In the genomic region with DNA sequence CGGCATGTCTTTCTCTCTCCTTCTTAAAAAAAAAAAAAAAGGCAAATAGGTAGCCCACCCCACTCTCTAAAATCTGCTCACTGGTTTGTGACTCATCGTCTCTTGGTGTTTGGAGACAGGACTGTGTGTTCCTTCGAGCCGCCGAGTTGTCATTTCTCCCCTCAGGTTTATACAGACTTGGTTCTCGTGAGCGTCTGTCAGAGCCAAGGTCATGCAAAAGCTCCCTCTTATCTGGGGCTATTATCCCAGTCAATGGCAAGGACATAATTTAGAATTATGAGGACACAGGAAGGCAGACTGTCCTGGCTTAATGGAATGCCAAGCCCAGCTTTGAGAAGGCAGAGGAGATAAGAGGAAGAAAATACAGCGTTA, we compare ENCODE assay signal across 10 mouse cellular contexts. TPM values are rescaled to one million over a fixed set of nuclear protein-coding genes. Genes with fewer than 3 reads are reported as not detected.
DNase-seq lines count a peak whose midpoint lies in the region; ATAC-seq and TF ChIP-seq lines count a peak whose summit lies in the region.
"Had no signal": no experiment of that assay in that cellular context is flagged by ENCODE, and none has a peak within 500 bp of the region (broad histone marks: within the 10 kb centered on the region; RNA-seq: fewer than 3 reads in every experiment).

No protein-coding gene starts in this region.

- intact Hi-C loops in left cerebral cortex, postnatal 36 days (cut with DNase I) = no loop called here

- 0 out of 2 replicates have a peak, but pooled peaks have one; percentile 24 for ATAC-seq in lung, embryonic 14.5 days (ENCODE audit: insufficient read depth)
- no peak for ATAC-seq in heart, embryonic 16.5 days (replicated peaks; ENCODE audit: extremely low read depth, insufficient read depth, low FRiP score)
- ATAC-seq: liver, postnatal 0 days had no signal

- no peak overlapping the region for H3K27ac ChIP-seq in lung, embryonic 14.5 days (ENCODE audit: low read depth)
- H3K27ac ChIP-seq in heart, embryonic 16.5 days (ENCODE audit: low read length) = peak overlapping the region; percentile 77

- no peaks in the 10 kb centered on the region for H3K9me3 ChIP-seq in lung, embryonic 14.5 days (ENCODE audit: low read depth, low read length)
- no peaks in the 10 kb centered on the region for H3K9me3 ChIP-seq in heart, embryonic 16.5 days (replicated peaks; ENCODE audit: control insufficient read depth, low read length)

- no peak overlapping the region for H3K9ac ChIP-seq in lung, embryonic 14.5 days
- no peak overlapping the region for H3K9ac ChIP-seq in heart, embryonic 16.5 days (ENCODE audit: low read length)
- H3K9ac ChIP-seq: liver, postnatal 0 days had no signal

- no peaks in the 10 kb centered on the region for H3K36me3 ChIP-seq in lung, embryonic 14.5 days (ENCODE audit: insufficient read depth)
- H3K36me3 ChIP-seq in heart, embryonic 16.5 days (ENCODE audit: control insufficient read depth, insufficient read depth) = no peaks in the 10 kb centered on the region

- no peaks in the 10 kb centered on the region for H3K27me3 ChIP-seq in lung, embryonic 14.5 days (ENCODE audit: insufficient read depth, low read length)
- no peaks in the 10 kb centered on the region for H3K27me3 ChIP-seq in heart, embryonic 16.5 days (ENCODE audit: control insufficient read depth, insufficient read depth, low read length)

- peak; percentile 24 for DNase-seq in embryo, embryonic 10 days (ENCODE audit: low spot score)
- DNase-seq in embryo, embryonic 9.5 days (ENCODE audit: extremely low spot score) = no peak
- DNase-seq in lung, embryonic 14.5 days = peak; percentile 14
- DNase-seq in lung, adult 18-20 months = no peak
- peak; percentile 55 for DNase-seq in adrenal gland, postnatal 10 days
- DNase-seq in left cerebral cortex, postnatal 36 days (ENCODE audit: low spot score in 2 of 2) = no peak
- no peak for DNase-seq in spleen, adult 18-20 months
- DNase-seq: kidney, adult 2 months; liver, postnatal 0 days had no signal

- peaks cover 5% of the 10 kb centered on the region; the same call in 1 of the 2 replicates for H3K4me1 ChIP-seq in lung, embryonic 14.5 days (ENCODE audit: insufficient read depth)
- peaks cover 33% of the 10 kb centered on the region for H3K4me1 ChIP-seq in heart, embryonic 16.5 days (ENCODE audit: control insufficient read depth, insufficient read depth, low read length)

- H3K4me3 ChIP-seq in lung, embryonic 14.5 days (ENCODE audit: low read depth, low read length) = no peak overlapping the region
- H3K4me3 ChIP-seq in heart, embryonic 16.5 days (ENCODE audit: low read length) = no peak overlapping the region

- WGBS in lung, embryonic 14.5 days = 16% methylated on average over 8 of the region's 8 CpGs
- 15% methylated on average over 8 of the region's 8 CpGs for WGBS in heart, embryonic 16.5 days

- TF ChIP-seq CTCF in lung, embryonic 14.5 days (IDR thresholded peaks at IDR 0.05; ENCODE audit: low read depth) = no peak

- H3K4me2 ChIP-seq in lung, embryonic 14.5 days = no peak overlapping the region
- peak overlapping the region; percentile 13 for H3K4me2 ChIP-seq in heart, embryonic 16.5 days (ENCODE audit: low read depth, low read length)

RNA-seq across cellular contexts. Expression of a gene that starts 30.1 kb away (rescaled TPM):
- polyA plus RNA-seq in lung, embryonic 14.5 days (2014; fragmentation: Nextera tagmentation; extraction: Ambion mirVana) = 83.5 and 88.0 TPM in 2 replicates
- 10 to 100 TPM; 76.9 to 83.9 TPM for total RNA-seq in adrenal gland, postnatal 10 days (2021)
- polyA plus RNA-seq in heart, embryonic 16.5 days (2015; fragmentation: Nextera tagmentation; extraction: Ambion mirVana) = 50.5 and 55.4 TPM in 2 replicates
- total RNA-seq in left cerebral cortex, postnatal 36 days (2021) = 100 to 1,000 TPM; 104 to 106 TPM

Comparison
In these comparisons a context has a peak if more than half of its experiments do, and no peak if none do; other contexts are left out.
1. DNase-seq: peak in embryo, embryonic 10 days (single experiment), lung, embryonic 14.5 days (single experiment) and adrenal gland, postnatal 10 days (single experiment); none in embryo, embryonic 9.5 days (single experiment), lung, adult 18-20 months (0 of 2), left cerebral cortex, postnatal 36 days (0 of 2) and spleen, adult 18-20 months (0 of 2).